27 mouse cellular contexts compared by ENCODE assay signal in the genomic region with DNA sequence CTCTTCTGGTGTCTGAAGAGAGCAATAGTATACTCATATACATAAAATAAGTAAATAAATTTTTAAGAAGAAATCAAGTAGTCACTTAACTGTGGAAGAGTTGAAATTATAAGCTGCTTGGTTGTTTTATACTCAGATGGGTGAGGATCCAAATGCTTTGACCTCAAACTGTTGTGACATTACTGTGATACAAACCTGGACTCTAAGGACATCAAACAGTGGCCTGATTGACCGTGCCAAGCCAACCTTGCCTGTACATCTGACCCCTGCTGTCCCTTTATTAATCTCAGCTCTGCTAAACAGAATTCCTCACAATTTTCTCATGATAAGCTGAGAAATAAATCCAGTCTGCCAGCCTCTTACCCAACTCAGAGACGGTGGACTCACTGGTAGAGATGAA. TPM values are rescaled to one million over a fixed set of nuclear protein-coding genes. Genes with fewer than 3 reads are reported as not detected.
DNase-seq lines count a peak whose midpoint lies in the region; ATAC-seq and TF ChIP-seq lines count a peak whose summit lies in the region.
"Had no signal": no experiment of that assay in that cellular context is flagged by ENCODE, and none has a peak within 500 bp of the region (broad histone marks: within the 10 kb centered on the region; RNA-seq: fewer than 3 reads in every experiment).

No protein-coding gene starts in this region.

- WGBS in kidney, adult 2 months, result 53% methylated on average over 2 of the region's 2 CpGs
- WGBS in kidney, postnatal 0 days, result 75% methylated on average over 2 of the region's 2 CpGs
- 74% methylated on average over 2 of the region's 2 CpGs for WGBS in liver, embryonic 11.5 days
- WGBS in liver, embryonic 12.5 days (ENCODE audit: insufficient replicate concordance), result 58% methylated on average over 2 of the region's 2 CpGs
- 70% methylated on average over 2 of the region's 2 CpGs for WGBS in liver, postnatal 0 days (ENCODE audit: insufficient replicate concordance)

- no peak overlapping the region for H3K4me3 ChIP-seq in kidney, adult 2 months (ENCODE audit: insufficient read depth, low read depth, low read length)
- no peak overlapping the region for H3K4me3 ChIP-seq in kidney, postnatal 0 days (replicated peaks; ENCODE audit: low read depth, low read length)
- H3K4me3 ChIP-seq in liver, embryonic 11.5 days (ENCODE audit: low read depth, low read length), result no peak overlapping the region
- H3K4me3 ChIP-seq in liver, embryonic 12.5 days, result no peak overlapping the region
- H3K4me3 ChIP-seq in liver, postnatal 0 days (ENCODE audit: low read depth, low read length), result no peak overlapping the region
- H3K4me3 ChIP-seq: embryonic facial prominence, embryonic 10.5 days; embryonic facial prominence, embryonic 12.5 days; forebrain, embryonic 13.5 days had no signal

- peak; percentile 23 for DNase-seq in kidney, adult 2 months
- DNase-seq in kidney, postnatal 4 days, result no peak
- DNase-seq in kidney, postnatal 0 days (ENCODE audit: low spot score), result no peak
- no peak for DNase-seq in kidney, postnatal 36 days
- no peak for DNase-seq in liver, embryonic 11.5 days (ENCODE audit: low spot score)
- no peak for DNase-seq in liver, postnatal 0 days
- DNase-seq in thymus, postnatal 0 days (ENCODE audit: low spot score), result no peak
- DNase-seq: adrenal gland, adult 8-10 months; adrenal gland, postnatal 14 days; adrenal gland, postnatal 36 days; B cell, adult 2 months; cerebellum, adult 11-12 months; cerebellum, adult 2 months; cerebellum, adult 9-10 months; cerebellum, postnatal 10 days; cerebellum, postnatal 25 days had no signal

- H3K36me3 ChIP-seq in kidney, adult 2 months (ENCODE audit: control insufficient read depth, insufficient read depth, low read length), result no peaks in the 10 kb centered on the region
- no peaks in the 10 kb centered on the region for H3K36me3 ChIP-seq in kidney, postnatal 0 days (ENCODE audit: insufficient read depth, low read length)
- H3K36me3 ChIP-seq in liver, embryonic 11.5 days (ENCODE audit: control insufficient read depth, insufficient read depth, low read length), result no peaks in the 10 kb centered on the region
- peaks cover 5% of the 10 kb centered on the region for H3K36me3 ChIP-seq in liver, embryonic 12.5 days
- no peaks in the 10 kb centered on the region for H3K36me3 ChIP-seq in liver, postnatal 0 days (replicated peaks; ENCODE audit: insufficient read depth, low read length)
- H3K36me3 ChIP-seq: embryonic facial prominence, embryonic 12.5 days had no signal

- TF ChIP-seq EP300 in liver, postnatal 0 days (IDR thresholded peaks at IDR 0.05; ENCODE audit: low read depth), result no peak; the same call in 1 of the 2 replicates

- H3K9ac ChIP-seq in kidney, postnatal 0 days (ENCODE audit: low read depth, low read length), result no peak overlapping the region
- no peak overlapping the region for H3K9ac ChIP-seq in liver, embryonic 11.5 days (ENCODE audit: low read depth, low read length)
- H3K9ac ChIP-seq in liver, embryonic 12.5 days, result no peak overlapping the region
- H3K9ac ChIP-seq in liver, postnatal 0 days (replicated peaks), result no peak overlapping the region
- H3K9ac ChIP-seq: embryonic facial prominence, embryonic 12.5 days; forebrain, embryonic 13.5 days had no signal

- no peak for TF ChIP-seq CTCF in kidney, adult 2 months (conservative IDR thresholded peaks at IDR 0.05; ENCODE audit: insufficient read depth, insufficient read length, low read depth, low read length)
- no peak for TF ChIP-seq CTCF in kidney, postnatal 0 days (IDR thresholded peaks at IDR 0.05; ENCODE audit: low read depth)
- no peak for TF ChIP-seq CTCF in liver, postnatal 0 days (IDR thresholded peaks at IDR 0.05; ENCODE audit: low read depth)

- no peaks in the 10 kb centered on the region for H3K27me3 ChIP-seq in kidney, adult 2 months (replicated peaks; ENCODE audit: control insufficient read depth, insufficient read depth, low read length)
- H3K27me3 ChIP-seq in kidney, postnatal 0 days (ENCODE audit: insufficient read depth, low read length), result no peaks in the 10 kb centered on the region
- no peaks in the 10 kb centered on the region for H3K27me3 ChIP-seq in liver, embryonic 11.5 days (replicated peaks; ENCODE audit: control insufficient read depth, insufficient read depth, low read length)
- H3K27me3 ChIP-seq in liver, embryonic 12.5 days (replicated peaks), result no peaks in the 10 kb centered on the region
- no peaks in the 10 kb centered on the region for H3K27me3 ChIP-seq in liver, postnatal 0 days (ENCODE audit: insufficient read depth, low read length)
- H3K27me3 ChIP-seq: CH12.LX; embryonic facial prominence, embryonic 12.5 days; forebrain, embryonic 13.5 days; Patski had no signal

- H3K4me2 ChIP-seq in kidney, postnatal 0 days (ENCODE audit: low read length), result no peak overlapping the region
- no peak overlapping the region for H3K4me2 ChIP-seq in liver, embryonic 11.5 days
- H3K4me2 ChIP-seq in liver, embryonic 12.5 days, result no peak overlapping the region
- no peak overlapping the region for H3K4me2 ChIP-seq in liver, postnatal 0 days (ENCODE audit: low read depth, low read length)
- H3K4me2 ChIP-seq: embryonic facial prominence, embryonic 12.5 days; forebrain, embryonic 13.5 days had no signal

- no peak for ATAC-seq in kidney, postnatal 0 days (replicated peaks; ENCODE audit: low FRiP score, low read depth)
- ATAC-seq in liver, embryonic 11.5 days (replicated peaks; ENCODE audit: low FRiP score), result no peak
- ATAC-seq in liver, embryonic 12.5 days, result no peak
- ATAC-seq in liver, postnatal 0 days, result peak; percentile 28
- ATAC-seq: activated CD4-positive, CD25-positive, alpha-beta regulatory T cell, adult 4 months; CD4-positive, CD25-positive, alpha-beta regulatory T cell, adult 4 months; forebrain, embryonic 13.5 days; Patski had no signal

- H3K9me3 ChIP-seq in kidney, postnatal 0 days (replicated peaks; ENCODE audit: low read length), result no peaks in the 10 kb centered on the region
- no peaks in the 10 kb centered on the region for H3K9me3 ChIP-seq in liver, embryonic 11.5 days (ENCODE audit: control insufficient read depth, low read length)
- no peaks in the 10 kb centered on the region for H3K9me3 ChIP-seq in liver, embryonic 12.5 days (replicated peaks)
- H3K9me3 ChIP-seq in liver, postnatal 0 days (ENCODE audit: low read length), result no peaks in the 10 kb centered on the region
- H3K9me3 ChIP-seq: embryonic facial prominence, embryonic 10.5 days; embryonic facial prominence, embryonic 12.5 days; forebrain, embryonic 13.5 days; G1E had no signal

- H3K27ac ChIP-seq in kidney, adult 2 months (ENCODE audit: insufficient read depth, low read depth, low read length), result peak overlapping the region; percentile 76; the same call in 1 of the 2 replicates
- peak overlapping the region; percentile 3; the same call in 1 of the 2 replicates for H3K27ac ChIP-seq in kidney, postnatal 0 days
- 0 out of 2 replicates have a peak overlapping the region, but pooled peaks have one; percentile 4 for H3K27ac ChIP-seq in liver, embryonic 11.5 days (ENCODE audit: low read depth, low read length)
- H3K27ac ChIP-seq in liver, embryonic 12.5 days, result no peak overlapping the region
- H3K27ac ChIP-seq in liver, postnatal 0 days (ENCODE audit: low read depth), result peak overlapping the region; percentile 92
- H3K27ac ChIP-seq: embryonic facial prominence, embryonic 10.5 days; forebrain, embryonic 13.5 days had no signal

- no peak for TF ChIP-seq POLR2A in kidney, adult 2 months (IDR thresholded peaks at IDR 0.05; ENCODE audit: low read depth, low read length)

- peaks cover 22% of the 10 kb centered on the region for H3K4me1 ChIP-seq in kidney, adult 2 months (ENCODE audit: control insufficient read depth, insufficient read depth, low read length)
- H3K4me1 ChIP-seq in kidney, postnatal 0 days (replicated peaks; ENCODE audit: insufficient read depth, low read length), result peaks cover 7% of the 10 kb centered on the region; the same call in 1 of the 2 replicates
- peaks cover 27% of the 10 kb centered on the region for H3K4me1 ChIP-seq in liver, embryonic 11.5 days (replicated peaks; ENCODE audit: control insufficient read depth, insufficient read depth, low read length)
- H3K4me1 ChIP-seq in liver, embryonic 12.5 days, result peaks cover 44% of the 10 kb centered on the region
- peaks cover 44% of the 10 kb centered on the region for H3K4me1 ChIP-seq in liver, postnatal 0 days (ENCODE audit: insufficient read depth)

RNA-seq across cellular contexts. Expression of gene Birc5, which starts 3.4 kb away (rescaled TPM):
- 0.75 and 1.3 TPM in 2 replicates for polyA plus RNA-seq in kidney, adult 2 months (2012; rRNA removed)
- polyA plus RNA-seq in kidney, postnatal 0 days (2015; fragmentation: Nextera tagmentation; extraction: Ambion mirVana), result 145 and 155 TPM in 2 replicates
- 430 and 440 TPM in 2 replicates for polyA plus RNA-seq in liver, embryonic 11.5 days (2014; fragmentation: Nextera tagmentation; extraction: Ambion mirVana)
- polyA plus RNA-seq in liver, embryonic 12.5 days (2016; fragmentation: Nextera tagmentation; extraction: Ambion mirVana), result 370 and 373 TPM in 2 replicates
- polyA plus RNA-seq in liver, postnatal 0 days (2015; fragmentation: Nextera tagmentation; extraction: Ambion mirVana), result 193 and 197 TPM in 2 replicates
- 457 and 480 TPM in 2 replicates for polyA plus RNA-seq in thymus, postnatal 0 days (2015; fragmentation: Nextera tagmentation; extraction: Ambion mirVana)

RNA-seq across cellular contexts. Expression of gene Tmem235, which starts 14.9 kb away (rescaled TPM):
- 0.08 and 0.10 TPM in 2 replicates for polyA plus RNA-seq in kidney, adult 2 months (2012; rRNA removed)
- polyA plus RNA-seq in kidney, postnatal 0 days (2015; fragmentation: Nextera tagmentation; extraction: Ambion mirVana), result not detected in 2 replicates
- not detected in 2 replicates for polyA plus RNA-seq in liver, embryonic 11.5 days (2014; fragmentation: Nextera tagmentation; extraction: Ambion mirVana)
- not detected in 2 replicates for polyA plus RNA-seq in liver, embryonic 12.5 days (2016; fragmentation: Nextera tagmentation; extraction: Ambion mirVana)
- not detected in 2 replicates for polyA plus RNA-seq in liver, postnatal 0 days (2015; fragmentation: Nextera tagmentation; extraction: Ambion mirVana)
- not detected in 2 replicates for polyA plus RNA-seq in thymus, postnatal 0 days (2015; fragmentation: Nextera tagmentation; extraction: Ambion mirVana)
- polyA plus RNA-seq: activated CD4-positive, CD25-positive, alpha-beta regulatory T cell, adult 4 months; CD4-positive, CD25-positive, alpha-beta regulatory T cell, adult 4 months; embryonic facial prominence, embryonic 10.5 days; embryonic facial prominence, embryonic 12.5 days; embryonic facial prominence, embryonic 14.5 days; forebrain, embryonic 11.5 days; forebrain, embryonic 13.5 days; G1E had no signal

RNA-seq across cellular contexts. Expression of gene Tk1, which starts 19.8 kb away (rescaled TPM):
- polyA plus RNA-seq in kidney, adult 2 months (2012; rRNA removed), result 15.5 and 15.8 TPM in 2 replicates
- 51.6 and 64.0 TPM in 2 replicates for polyA plus RNA-seq in kidney, postnatal 0 days (2015; fragmentation: Nextera tagmentation; extraction: Ambion mirVana)
- polyA plus RNA-seq in liver, embryonic 11.5 days (2014; fragmentation: Nextera tagmentation; extraction: Ambion mirVana), result 185 and 192 TPM in 2 replicates
- polyA plus RNA-seq in liver, embryonic 12.5 days (2016; fragmentation: Nextera tagmentation; extraction: Ambion mirVana), result 145 and 152 TPM in 2 replicates
- 96.8 and 101 TPM in 2 replicates for polyA plus RNA-seq in liver, postnatal 0 days (2015; fragmentation: Nextera tagmentation; extraction: Ambion mirVana)
- 119 and 133 TPM in 2 replicates for polyA plus RNA-seq in thymus, postnatal 0 days (2015; fragmentation: Nextera tagmentation; extraction: Ambion mirVana)

RNA-seq across cellular contexts. Expression of gene Afmid, which starts 19.9 kb away (rescaled TPM):
- 85.6 and 89.7 TPM in 2 replicates for polyA plus RNA-seq in kidney, adult 2 months (2012; rRNA removed)
- 4.5 and 5.4 TPM in 2 replicates for polyA plus RNA-seq in kidney, postnatal 0 days (2015; fragmentation: Nextera tagmentation; extraction: Ambion mirVana)
- 8.4 and 11.1 TPM in 2 replicates for polyA plus RNA-seq in liver, embryonic 11.5 days (2014; fragmentation: Nextera tagmentation; extraction: Ambion mirVana)
- 6.7 TPM in 2 replicates for polyA plus RNA-seq in liver, embryonic 12.5 days (2016; fragmentation: Nextera tagmentation; extraction: Ambion mirVana)
- 32.9 and 34.4 TPM in 2 replicates for polyA plus RNA-seq in liver, postnatal 0 days (2015; fragmentation: Nextera tagmentation; extraction: Ambion mirVana)
- polyA plus RNA-seq in thymus, postnatal 0 days (2015; fragmentation: Nextera tagmentation; extraction: Ambion mirVana), result 6.5 and 6.9 TPM in 2 replicates

RNA-seq across cellular contexts. Expression of gene Tha1, which starts 27.6 kb away (rescaled TPM):
- polyA plus RNA-seq in kidney, adult 2 months (2012; rRNA removed), result 14.9 and 20.1 TPM in 2 replicates
- polyA plus RNA-seq in kidney, postnatal 0 days (2015; fragmentation: Nextera tagmentation; extraction: Ambion mirVana), result 6.4 and 7.1 TPM in 2 replicates
- polyA plus RNA-seq in liver, embryonic 11.5 days (2014; fragmentation: Nextera tagmentation; extraction: Ambion mirVana), result 1.5 and 1.7 TPM in 2 replicates
- 1.7 TPM in 2 replicates for polyA plus RNA-seq in liver, embryonic 12.5 days (2016; fragmentation: Nextera tagmentation; extraction: Ambion mirVana)
- 6.6 and 7.1 TPM in 2 replicates for polyA plus RNA-seq in liver, postnatal 0 days (2015; fragmentation: Nextera tagmentation; extraction: Ambion mirVana)
- polyA plus RNA-seq in thymus, postnatal 0 days (2015; fragmentation: Nextera tagmentation; extraction: Ambion mirVana), result 9.0 and 9.4 TPM in 2 replicates
- polyA plus RNA-seq: G1E had no signal

Comparison
In these comparisons a context has a peak if more than half of its experiments do, and no peak if none do; other contexts are left out.
1. RNA of gene Birc5, which starts 3.4 kb away (polyA plus RNA-seq): 457 to 480 TPM in thymus, postnatal 0 days, 430 to 440 TPM in liver, embryonic 11.5 days, 370 to 373 TPM in liver, embryonic 12.5 days, 193 to 197 TPM in liver, postnatal 0 days and 145 to 155 TPM in kidney, postnatal 0 days; 0.75 to 1.3 TPM in kidney, adult 2 months; every median in the first group is over 10 times any median in the second.